Mouse (Mus musculus): ENCODE measurements at regions not wholly inside any gene's neighbourhood (a gene's known extent, or its start where the extent isn't known, plus 50 kb on each side); places are given as distances from the start of the nearest gene placed in this dataset.
A peak's percentile ranks its signal among the peaks of the same experiment; 100 is the strongest.
"Not testable (repeated sequence)": the region's sequence is repeated elsewhere in the genome, so short reads cannot be mapped to it uniquely, and the experiment has no call there.

DNA sequence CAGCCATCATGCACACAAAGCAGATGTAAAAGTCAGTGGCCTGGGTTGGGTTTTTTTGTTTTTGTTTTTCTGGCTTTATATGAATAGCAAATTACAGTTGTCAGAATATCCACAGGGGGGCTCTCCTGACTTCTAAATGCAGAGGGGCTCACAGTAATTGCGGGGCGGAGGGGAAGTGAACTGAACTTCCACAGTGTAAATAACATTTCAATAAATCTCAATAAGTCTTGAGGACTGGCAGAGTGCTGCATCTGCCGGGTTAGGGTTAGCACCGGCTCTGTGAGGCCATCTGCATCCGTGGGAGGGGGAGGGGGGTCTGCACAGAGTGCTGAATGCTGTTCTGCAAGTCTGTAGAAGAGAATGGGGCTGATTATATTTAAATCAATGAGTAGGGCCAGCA is 50.3 kb upstream of the Arl4c start:
- DNase-seq (ENCODE audit: extremely low spot score, low spot score): peak; percentile 55

- peak; percentile 57 for DNase-seq (ENCODE audit: extremely low spot score, low spot score)
Observed at GRCm38 (mm10) chr1:88756658-88757057, 54.6 kb upstream of the Arl4c start.

DNA sequence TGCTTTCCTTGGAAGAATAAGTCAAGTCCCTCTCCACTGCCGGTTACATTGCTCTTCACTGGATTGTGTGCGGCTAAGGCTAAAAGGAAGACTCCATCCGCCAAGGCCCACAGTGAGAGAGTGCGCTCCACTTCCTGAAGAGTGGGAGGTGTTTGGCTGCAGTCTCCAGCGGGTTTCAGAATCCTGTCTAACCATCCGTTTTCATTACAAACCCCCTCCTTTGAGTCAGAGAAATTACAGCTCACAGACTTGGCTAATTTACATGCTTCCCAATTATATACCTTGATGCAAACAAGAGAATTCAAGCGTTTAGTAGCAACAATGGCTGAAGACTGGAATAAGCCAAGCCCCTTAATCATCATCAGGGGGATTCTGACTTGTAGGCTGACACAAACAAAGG is 55.1 kb upstream of the Arl4c start:
- no peak for DNase-seq (ENCODE audit: extremely low spot score, low spot score)

DNA sequence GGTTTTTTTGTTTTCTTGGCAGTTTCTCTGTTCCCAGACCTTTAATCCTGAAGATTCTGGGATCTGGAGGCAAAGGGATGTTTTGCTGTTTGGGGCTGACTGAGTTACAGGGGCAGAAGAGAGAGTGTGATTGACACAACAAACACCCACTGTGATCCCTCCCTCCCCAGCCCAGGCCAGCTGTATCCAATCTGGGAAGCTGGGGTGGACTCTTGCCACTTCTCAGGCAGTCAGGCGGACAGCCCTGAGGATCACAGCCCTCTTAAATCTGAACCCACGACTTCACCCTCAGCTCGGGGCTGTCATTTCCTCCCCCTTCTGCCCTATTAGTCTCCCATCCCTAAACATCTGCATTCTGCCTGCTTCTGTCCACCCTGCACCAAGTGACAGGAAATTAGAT is 55.7 kb upstream of the Arl4c start:
- DNase-seq (ENCODE audit: extremely low spot score, low spot score): peak; percentile 41

DNA sequence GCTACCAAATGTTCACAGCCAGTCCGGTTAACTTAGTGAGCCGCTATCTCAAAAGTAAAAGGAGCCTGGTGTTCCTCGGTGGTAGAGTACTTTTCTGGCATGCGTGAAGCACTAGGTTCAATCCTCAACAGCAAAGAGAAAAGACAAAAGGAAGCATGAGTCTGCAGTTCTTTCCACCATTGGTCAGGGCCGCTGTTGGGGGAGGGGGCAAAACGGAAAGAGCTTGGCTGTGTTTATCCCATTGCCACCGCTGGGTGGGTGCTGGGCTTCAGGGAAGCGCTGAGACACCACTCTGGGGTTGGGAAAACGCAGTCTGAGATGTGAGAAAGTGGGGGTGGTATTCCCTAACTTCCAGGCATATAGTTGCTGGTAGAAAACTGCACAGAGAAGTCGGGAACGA is 58.6 kb upstream of the Arl4c start:
- no peak for DNase-seq (ENCODE audit: extremely low spot score, low spot score)

- no peak for DNase-seq (ENCODE audit: extremely low spot score, low spot score)
Observed at GRCm38 (mm10) chr1:88761121-88761520, 59.1 kb upstream of the Arl4c start.

- no peak for DNase-seq (ENCODE audit: extremely low spot score, low spot score)
Observed at GRCm38 (mm10) chr1:88763725-88764364, 61.8 kb upstream of the Arl4c start.

DNA sequence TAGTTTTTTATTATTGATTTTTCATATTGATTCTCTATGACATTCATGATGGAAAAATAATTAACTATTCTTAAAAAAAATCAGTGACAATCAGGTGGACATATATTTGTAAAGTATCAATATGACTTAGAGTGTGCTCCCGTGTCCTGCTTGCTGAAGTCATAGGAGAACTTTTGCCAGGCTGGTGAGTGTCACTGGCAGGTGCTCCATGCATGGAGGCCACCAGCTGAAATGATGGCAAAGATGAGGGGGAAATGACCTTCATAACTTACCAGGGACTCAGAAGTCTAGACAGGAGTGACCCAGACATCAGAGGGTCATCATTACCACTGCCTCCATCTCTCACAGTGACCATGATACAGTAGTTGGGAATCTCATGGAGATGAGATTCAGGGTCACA is 62.5 kb upstream of the Arl4c start:
- DNase-seq (ENCODE audit: extremely low spot score, low spot score): no peak

DNA sequence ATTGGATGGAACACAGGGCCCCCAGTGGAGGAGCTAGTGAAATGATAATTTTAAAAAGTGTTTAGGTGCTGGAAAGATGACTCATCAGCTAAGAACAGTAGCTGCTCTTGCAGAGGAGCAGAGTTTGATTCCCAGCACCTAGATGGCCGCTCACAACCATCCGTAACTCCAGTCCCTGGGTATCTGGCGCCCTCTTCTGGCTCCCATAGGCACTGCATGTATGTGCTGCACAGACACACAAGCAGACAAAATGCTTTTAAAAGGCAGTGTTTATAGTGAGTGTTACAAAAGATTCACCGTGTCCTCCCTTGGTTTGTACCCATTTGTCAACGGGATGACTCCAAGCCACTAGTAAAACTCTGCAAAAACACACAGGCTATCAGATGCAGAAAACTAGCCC is 75.0 kb upstream of the Arl4c start:
- DNase-seq (ENCODE audit: extremely low spot score, low spot score): no peak

- DNase-seq (ENCODE audit: extremely low spot score, low spot score): no peak
Observed at GRCm38 (mm10) chr1:88780262-88780661, 78.2 kb upstream of the Arl4c start.

GRCm38 (mm10) chr1:88783083-88783482 is 81.1 kb upstream of the Arl4c start:
- no peak for DNase-seq (ENCODE audit: extremely low spot score, low spot score)

- DNase-seq (ENCODE audit: extremely low spot score, low spot score): no peak
Observed at GRCm38 (mm10) chr1:88784866-88785620, 83.0 kb upstream of the Arl4c start.

GRCm38 (mm10) chr1:88786066-88786465 is 84.0 kb upstream of the Arl4c start:
- DNase-seq (ENCODE audit: extremely low spot score, low spot score): no peak

GRCm38 (mm10) chr1:88790674-88791073 is 88.7 kb upstream of the Arl4c start:
- DNase-seq (ENCODE audit: extremely low spot score, low spot score): no peak

DNA sequence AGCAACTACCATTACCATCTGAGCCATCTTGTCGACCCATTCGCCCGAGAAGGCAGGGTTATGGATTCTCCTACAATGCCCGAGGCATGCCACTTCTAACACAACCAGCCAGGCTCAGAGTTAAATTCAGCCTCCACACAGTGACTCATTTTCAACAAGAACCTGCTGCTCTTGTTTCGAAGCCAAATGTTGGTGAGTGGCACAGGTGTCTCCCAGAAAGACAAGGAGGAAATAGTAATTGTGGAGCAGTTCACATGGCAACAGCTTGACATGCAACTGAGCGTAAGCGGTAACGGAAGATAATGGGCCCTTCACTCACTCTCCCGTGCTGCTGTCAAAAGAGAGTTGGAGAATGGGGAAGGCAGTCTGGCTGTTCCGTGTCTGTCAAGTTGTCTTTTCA is 92.9 kb upstream of the Arl4c start:
- DNase-seq (ENCODE audit: extremely low spot score, low spot score): no peak

GRCm38 (mm10) chr1:88798473-88798872 is 96.5 kb upstream of the Arl4c start:
- DNase-seq (ENCODE audit: extremely low spot score, low spot score): no peak

DNA sequence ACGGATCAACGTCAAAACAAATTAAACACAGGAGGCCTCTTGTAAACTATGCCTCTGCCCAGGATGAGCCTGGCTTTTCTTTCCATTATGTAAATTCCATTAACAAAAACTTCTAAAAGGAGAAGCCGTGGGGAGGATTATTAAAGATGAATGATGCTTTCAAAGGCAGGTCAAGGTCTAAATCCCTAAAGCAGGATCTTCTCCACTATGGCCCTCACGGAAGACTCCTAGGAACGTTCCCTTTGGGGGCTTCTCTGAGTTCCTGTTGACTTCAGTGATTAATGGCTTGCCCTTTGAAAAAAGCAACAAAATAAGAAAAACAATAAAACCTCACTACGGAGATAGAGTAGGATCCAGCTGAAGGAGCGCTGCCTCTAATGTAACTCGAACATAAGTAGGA is 96.9 kb upstream of the Arl4c start:
- DNase-seq (ENCODE audit: extremely low spot score, low spot score): no peak

- DNase-seq (ENCODE audit: extremely low spot score, low spot score): peak; percentile 41
Observed at GRCm38 (mm10) chr1:88799343-88799742, 97.3 kb upstream of the Arl4c start.

GRCm38 (mm10) chr1:88799789-88800188 is 97.8 kb upstream of the Arl4c start:
- peak; percentile 25 for DNase-seq (ENCODE audit: extremely low spot score, low spot score)

- no peak for DNase-seq (ENCODE audit: extremely low spot score, low spot score)
Observed at GRCm38 (mm10) chr1:88800411-88800810, 98.4 kb upstream of the Arl4c start.

- DNase-seq (ENCODE audit: extremely low spot score, low spot score): not testable (repeated sequence)
Observed at GRCm38 (mm10) chr1:88801151-88801550, 99.1 kb upstream of the Arl4c start.

DNA sequence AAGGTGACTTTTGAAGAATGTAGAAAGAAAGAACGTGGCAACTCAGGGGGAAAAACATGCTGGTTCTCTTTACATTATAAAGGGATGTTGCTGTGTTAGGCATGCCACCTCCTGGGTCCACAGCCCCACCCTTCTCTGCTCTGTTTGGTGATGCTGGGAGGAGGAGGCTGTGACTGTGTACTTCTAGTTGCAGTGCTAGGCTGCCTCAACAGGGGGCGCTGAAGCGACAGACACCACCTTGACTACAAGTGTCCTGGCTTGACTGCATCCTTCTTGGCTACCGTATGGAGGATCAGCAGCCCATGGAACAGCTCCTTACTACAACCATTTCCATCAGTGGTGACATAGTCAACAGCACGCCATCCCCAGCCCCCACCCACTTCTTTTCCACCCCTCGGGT is 104.9 kb upstream of the Arl4c start:
- DNase-seq (ENCODE audit: extremely low spot score, low spot score): peak; percentile 28

DNA sequence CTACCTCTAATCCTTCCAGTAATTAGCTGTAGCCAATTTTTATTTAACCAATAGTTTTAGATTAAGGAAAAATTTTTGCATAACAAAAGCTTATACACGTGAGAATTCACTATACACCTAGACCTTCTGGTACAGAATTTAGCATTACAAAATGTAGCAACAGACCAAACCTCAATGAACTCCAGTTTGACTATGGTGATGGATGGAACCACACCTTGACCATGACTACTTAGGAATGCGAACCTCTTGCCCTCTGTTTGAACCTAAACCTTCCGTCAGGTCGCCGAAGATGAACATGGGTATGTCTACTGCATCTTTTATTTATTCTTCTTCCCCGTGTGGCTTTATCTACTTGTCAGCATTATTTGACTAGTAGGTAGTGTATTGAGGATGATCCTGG is 105.9 kb upstream of the Arl4c start:
- no peak for DNase-seq (ENCODE audit: extremely low spot score, low spot score)

Measured in neural tube, embryonic 10.5 days (tissue).